Comparison of ENCODE assay signal across 20 mouse cellular contexts in the genomic region with DNA sequence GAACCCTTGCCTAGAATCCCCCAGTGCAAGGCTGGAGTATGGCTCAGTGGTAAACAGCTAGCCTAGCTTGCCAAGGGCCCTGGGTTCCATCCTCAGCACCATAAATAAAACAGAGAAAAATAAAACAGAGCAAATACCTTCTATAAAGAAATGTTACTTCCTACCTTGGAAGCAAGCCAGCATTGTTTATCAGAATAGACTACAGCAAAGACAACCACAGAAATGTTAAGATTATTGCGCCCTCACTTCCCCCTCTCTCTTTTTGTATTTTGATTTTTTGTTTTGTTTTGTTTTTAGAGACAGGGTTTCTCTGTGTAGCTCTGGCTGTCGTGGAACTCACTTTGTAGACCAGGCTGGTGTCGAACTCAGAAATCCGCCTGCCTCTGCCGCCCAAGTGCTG. TPM values are rescaled to one million over a fixed set of nuclear protein-coding genes. Genes with fewer than 3 reads are reported as not detected.
DNase-seq lines count a peak whose midpoint lies in the region; TF ChIP-seq lines count a peak whose summit lies in the region.
"Had no signal": no experiment of that assay in that cellular context is flagged by ENCODE, and none has a peak within 500 bp of the region (broad histone marks: within the 10 kb centered on the region; RNA-seq: fewer than 3 reads in every experiment).

No protein-coding gene starts in this region.

- no peaks in the 10 kb centered on the region for H3K36me3 ChIP-seq in MEL (ENCODE audit: control insufficient read depth in 1 of 2, insufficient read depth in 2 of 2, low read length in 2 of 2)
- H3K36me3 ChIP-seq: G1E had no signal

- no peak overlapping the region for H3K4me3 ChIP-seq in MEL (ENCODE audit: control insufficient read depth in 1 of 2, insufficient read depth in 1 of 2, low read depth in 2 of 2, low read length in 2 of 2)

- peaks cover 0 to 8% of the 10 kb centered on the region in 2 experiments; a peak in 2 of 4 replicates for H3K4me1 ChIP-seq in MEL (ENCODE audit: control insufficient read depth in 1 of 2, insufficient read depth in 2 of 2, low read length in 2 of 2)

- H3K27ac ChIP-seq in MEL (ENCODE audit: control insufficient read depth, low read depth, low read length) = no peak overlapping the region

- peak in 1 of 2 experiments; percentile 23; a peak in 1 of 4 replicates for TF ChIP-seq EP300 in MEL (IDR thresholded peaks at IDR 0.05; ENCODE audit: low read depth in 1 of 2, low read length in 2 of 2)

- no peaks in the 10 kb centered on the region for H3K79me2 ChIP-seq in MEL (ENCODE audit: control insufficient read depth, insufficient read depth, low read length, poor library complexity)

- H3K27me3 ChIP-seq in MEL (ENCODE audit: control insufficient read depth in 1 of 2, insufficient read depth in 2 of 2, low read length in 2 of 2) = no peaks in the 10 kb centered on the region
- H3K27me3 ChIP-seq: Patski had no signal

- TF ChIP-seq POLR2A in MEL (IDR thresholded peaks at IDR 0.05; ENCODE audit: control insufficient read depth in 1 of 2, insufficient read depth in 1 of 2, low read depth in 1 of 2, low read length in 2 of 2, poor library complexity in 1 of 2) = no peak

- H3K9me3 ChIP-seq in MEL (replicated peaks; ENCODE audit: insufficient read depth, low read length) = no peaks in the 10 kb centered on the region
- H3K9me3 ChIP-seq: G1E had no signal

- no peak for TF ChIP-seq RAD21 in MEL (IDR thresholded peaks at IDR 0.05; ENCODE audit: low read depth, low read length)

- peak; percentile 66 for DNase-seq in MEL (ENCODE audit: low read depth, low spot score)
- DNase-seq in right cerebral cortex, postnatal 10 days (ENCODE audit: low spot score in 2 of 2) = no peak
- DNase-seq: adrenal gland, adult 2 months; adrenal gland, adult 8-10 months; adrenal gland, postnatal 10 days; adrenal gland, postnatal 14 days; adrenal gland, postnatal 25 days; adrenal gland, postnatal 36 days; B cell, adult 2 months; cerebellum, adult 11 months; cerebellum, adult 11-12 months; cerebellum, adult 18-20 months; cerebellum, adult 2 months; cerebellum, adult 8-10 months had no signal

- TF ChIP-seq CTCF in MEL (IDR thresholded peaks at IDR 0.05 in 2 of 3, conservative IDR thresholded peaks at IDR 0.05 in 1 of 3; ENCODE audit: control insufficient read depth in 1 of 3, insufficient read depth in 1 of 3, low read depth in 2 of 3, low read length in 3 of 3, poor library complexity in 1 of 3, severe bottlenecking in 1 of 3) = no peak

- no peak overlapping the region for H3K9ac ChIP-seq in MEL (ENCODE audit: control insufficient read depth, low read depth, low read length, poor library complexity, severe bottlenecking)

TF ChIP-seq in MEL, 35 proteins besides CTCF, POLR2A, EP300 and RAD21:
- TF ChIP-seq GATA1 (IDR thresholded peaks at IDR 0.05; ENCODE audit: low read depth, low read length) (0 out of 2 replicates have a peak, but pooled peaks have one; percentile 30), RCOR1 (IDR thresholded peaks at IDR 0.05; ENCODE audit: low read depth, low read length) (peak; percentile 93), MYC (IDR thresholded peaks at IDR 0.05; ENCODE audit: low read depth, low read length) (no peak), JUND (IDR thresholded peaks at IDR 0.05; ENCODE audit: low read depth, low read length) (no peak), SIN3A (IDR thresholded peaks at IDR 0.05; ENCODE audit: low read length) (0 out of 2 replicates have a peak, but pooled peaks have one; percentile 35)

RNA-seq across cellular contexts. Expression of a gene that starts 12.1 kb away (rescaled TPM):
- total RNA-seq in MEL (2012; rRNA removed) = 0.04 and 0.10 TPM in 2 replicates
- polyA plus RNA-seq in MEL (2012; ENCODE audit: insufficient read depth in 1 of 2, insufficient read length in 2 of 2, low read depth in 1 of 2, low replicate concordance in 2 of 2, missing spikeins in 1 of 2) = under 1 TPM in 1 of 2 experiments, not detected in 1; 0.49 TPM

RNA-seq across cellular contexts. Expression of a gene that starts 15.4 kb away (rescaled TPM):
- total RNA-seq in MEL (2012; rRNA removed) = 0.27 and 0.52 TPM in 2 replicates
- 1 to 10 TPM in 1 of 2 experiments, not detected in 1; 1.4 TPM for polyA plus RNA-seq in MEL (2012; ENCODE audit: insufficient read depth in 1 of 2, insufficient read length in 2 of 2, low read depth in 1 of 2, low replicate concordance in 2 of 2, missing spikeins in 1 of 2)
- polyA plus RNA-seq: activated CD4-positive, CD25-positive, alpha-beta regulatory T cell, adult 4 months; CD4-positive, CD25-positive, alpha-beta regulatory T cell, adult 4 months had no signal

RNA-seq across cellular contexts. Expression of a gene that starts 17.9 kb away (rescaled TPM):
- total RNA-seq in MEL (2012; rRNA removed) = not detected in 2 replicates
- polyA plus RNA-seq in MEL (2012; ENCODE audit: insufficient read depth in 1 of 2, insufficient read length in 2 of 2, low read depth in 1 of 2, low replicate concordance in 2 of 2, missing spikeins in 1 of 2) = not detected
- total RNA-seq: adrenal gland, adult 18-20 months; adrenal gland, adult 2 months; adrenal gland, adult 8-10 months; adrenal gland, postnatal 25 days; adrenal gland, postnatal 36 days; CH12.LX; G1E had no signal
- polyA plus RNA-seq: G1E had no signal

RNA-seq across cellular contexts. Expression of a gene that starts 26.2 kb away (rescaled TPM):
- 121 and 130 TPM in 2 replicates for total RNA-seq in MEL (2012; rRNA removed)
- polyA plus RNA-seq in MEL (2012; ENCODE audit: insufficient read depth in 1 of 2, insufficient read length in 2 of 2, low read depth in 1 of 2, low replicate concordance in 2 of 2, missing spikeins in 1 of 2) = 100 to 1,000 TPM in 1 of 2 experiments, not detected in 1; 185 TPM

RNA-seq across cellular contexts. Expression of a gene that starts 46.8 kb away (rescaled TPM):
- 22.2 and 25.9 TPM in 2 replicates for total RNA-seq in MEL (2012; rRNA removed)
- 10 to 100 TPM in 1 of 2 experiments, not detected in 1; 37.5 TPM for polyA plus RNA-seq in MEL (2012; ENCODE audit: insufficient read depth in 1 of 2, insufficient read length in 2 of 2, low read depth in 1 of 2, low replicate concordance in 2 of 2, missing spikeins in 1 of 2)
